In the genomic region with DNA sequence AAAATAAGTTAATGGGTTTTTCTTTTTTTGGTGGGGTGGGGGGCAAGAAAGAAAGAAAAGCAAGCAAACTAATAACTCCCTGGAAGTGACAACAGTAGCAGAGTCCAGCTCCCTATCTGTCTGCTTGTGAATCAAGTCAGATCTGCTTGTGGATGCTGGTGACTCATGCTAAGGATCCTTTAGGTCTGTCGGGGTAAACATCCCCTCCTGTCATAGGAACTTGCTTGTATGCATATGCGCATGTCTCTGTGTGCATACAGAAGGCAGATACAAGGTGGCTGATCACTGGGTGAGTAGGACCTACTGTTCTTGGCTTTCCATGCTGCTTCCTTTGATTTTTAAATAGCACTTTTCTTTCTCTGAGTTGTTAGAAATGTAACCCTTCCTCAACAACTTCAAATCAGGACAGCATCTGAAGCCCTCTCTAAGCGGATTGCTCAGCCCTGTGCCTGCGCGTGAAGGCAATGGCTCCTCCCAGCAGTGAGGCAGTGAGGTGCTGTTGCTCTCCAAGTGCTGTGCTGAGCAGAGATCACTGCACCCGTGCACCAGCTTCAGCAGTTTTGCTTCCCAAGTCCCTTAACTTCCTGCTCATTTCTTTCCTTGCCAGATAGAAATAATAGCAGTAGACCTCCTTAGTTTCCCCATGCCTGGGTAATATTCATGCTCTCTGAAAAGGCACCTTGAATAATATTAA, we compare ENCODE assay signal across 14 mouse cellular contexts.
DNase-seq lines count a peak whose midpoint lies in the region; ATAC-seq lines count a peak whose summit lies in the region.
"Had no signal": no experiment of that assay in that cellular context is flagged by ENCODE, and none has a peak within 500 bp of the region (broad histone marks: within the 10 kb centered on the region; RNA-seq: fewer than 3 reads in every experiment).

No protein-coding gene starts in this region.

- H3K4me1 ChIP-seq in hindbrain, embryonic 15.5 days (replicated peaks) = peaks cover 38% of the 10 kb centered on the region
- peaks cover 18% of the 10 kb centered on the region for H3K4me1 ChIP-seq in hindbrain, embryonic 12.5 days

- H3K9ac ChIP-seq in hindbrain, embryonic 15.5 days = no peak overlapping the region
- H3K9ac ChIP-seq in hindbrain, embryonic 12.5 days = no peak overlapping the region

- peak overlapping the region; percentile 52 for H3K27ac ChIP-seq in hindbrain, embryonic 15.5 days (replicated peaks)
- no peak overlapping the region for H3K27ac ChIP-seq in hindbrain, embryonic 12.5 days
- H3K27ac ChIP-seq: left cerebral cortex, adult 2 months had no signal

- ATAC-seq in hindbrain, embryonic 15.5 days (ENCODE audit: low FRiP score, low read depth) = 0 out of 2 replicates have a peak, but pooled peaks have one; percentile 46
- no peak for ATAC-seq in hindbrain, embryonic 12.5 days (ENCODE audit: low FRiP score)

- DNase-seq in cerebellum, adult 11-12 months = peak; percentile 79
- no peak for DNase-seq in cerebellum, postnatal 4 days (ENCODE audit: low spot score in 2 of 2)
- peak; percentile 22 for DNase-seq in R1 (ENCODE audit: low read depth, low spot score)
- DNase-seq in cerebellum, postnatal 36 days = peak; percentile 39 to 63
- no peak for DNase-seq in kidney, adult 18-20 months
- DNase-seq in left cerebral cortex, adult 18-20 months (ENCODE audit: low spot score in 2 of 2) = no peak
- DNase-seq: adrenal gland, postnatal 36 days; gastrocnemius, adult 2 months; kidney, postnatal 36 days; liver; right cerebral cortex, postnatal 25 days had no signal

- H3K9me3 ChIP-seq in hindbrain, embryonic 15.5 days = no peaks in the 10 kb centered on the region
- H3K9me3 ChIP-seq in hindbrain, embryonic 12.5 days (replicated peaks) = no peaks in the 10 kb centered on the region

- H3K4me3 ChIP-seq in hindbrain, embryonic 15.5 days = no peak overlapping the region
- H3K4me3 ChIP-seq in hindbrain, embryonic 12.5 days = no peak overlapping the region
- H3K4me3 ChIP-seq: gastrocnemius, adult 2 months; left cerebral cortex, adult 2 months had no signal

- WGBS in hindbrain, embryonic 15.5 days = 37% methylated on average over 6 of the region's 6 CpGs
- WGBS in hindbrain, embryonic 12.5 days = 46% methylated on average over 6 of the region's 6 CpGs

- H3K27me3 ChIP-seq in hindbrain, embryonic 15.5 days = no peaks in the 10 kb centered on the region
- H3K27me3 ChIP-seq in hindbrain, embryonic 12.5 days = no peaks in the 10 kb centered on the region

- H3K36me3 ChIP-seq in hindbrain, embryonic 15.5 days = no peaks in the 10 kb centered on the region
- no peaks in the 10 kb centered on the region for H3K36me3 ChIP-seq in hindbrain, embryonic 12.5 days

- H3K4me2 ChIP-seq in hindbrain, embryonic 15.5 days = no peak overlapping the region
- no peak overlapping the region for H3K4me2 ChIP-seq in hindbrain, embryonic 12.5 days (replicated peaks)

Comparison
In these comparisons a context has a peak if more than half of its experiments do, and no peak if none do; other contexts are left out.
1. DNase-seq: peak in cerebellum, adult 11-12 months (single experiment), R1 (single experiment) and cerebellum, postnatal 36 days (2 of 2); none in cerebellum, postnatal 4 days (0 of 2), kidney, adult 18-20 months (single experiment) and left cerebral cortex, adult 18-20 months (0 of 2).